Mouse (Mus musculus) adipocyte (in vitro differentiated cells): ENCODE measurements around the gene Vmn1r118.
"Not testable (repeated sequence)": the region's sequence is repeated elsewhere in the genome, so short reads cannot be mapped to it uniquely, and the experiment has no call there.

Experiments used
- DNase-seq: peaks from one replicate; pipeline ENCODE4 v3.0.0-alpha.2; 2016; ENCODE audit warnings: low spot score

Gene Vmn1r118

GRCm38 (mm10) chr7:20912247-20912646, at the start of gene Vmn1r118:
Gene Vmn1r118, minus strand, starts transcription at chr7:20912347.
- DNase-seq: not testable (repeated sequence)

DNA sequence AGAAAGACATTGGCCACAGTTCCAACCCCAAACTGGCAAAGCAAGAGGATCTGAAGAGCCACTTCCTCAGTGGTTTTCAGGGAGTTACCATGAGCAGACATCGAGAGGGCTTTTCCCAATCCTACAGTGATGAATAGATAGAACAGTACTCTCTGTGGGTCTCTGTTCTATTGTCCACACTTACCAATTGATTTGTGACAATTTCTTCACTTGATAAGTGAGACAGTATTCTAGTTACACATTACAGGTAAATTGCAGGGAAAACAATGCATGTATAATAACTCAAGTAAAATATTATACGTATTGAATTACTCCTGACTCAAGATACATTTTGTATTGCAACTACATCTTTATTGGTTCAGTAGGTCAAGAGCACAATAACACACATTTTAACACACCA, 28.1 kb downstream of the Vmn1r118 start, which contains the start of gene Vmn1r117:
TSS of gene Vmn1r117 (minus strand) at position 101 of the 400 bp plus-strand sequence.
- not testable (repeated sequence) for DNase-seq

GRCm38 (mm10) chr7:20871956-20872355, 40.2 kb downstream of the Vmn1r118 start, which contains the start of gene Vmn1r116:
Gene Vmn1r116, plus strand, starts transcription at chr7:20872256.
- not testable (repeated sequence) for DNase-seq
